In the genomic region with DNA sequence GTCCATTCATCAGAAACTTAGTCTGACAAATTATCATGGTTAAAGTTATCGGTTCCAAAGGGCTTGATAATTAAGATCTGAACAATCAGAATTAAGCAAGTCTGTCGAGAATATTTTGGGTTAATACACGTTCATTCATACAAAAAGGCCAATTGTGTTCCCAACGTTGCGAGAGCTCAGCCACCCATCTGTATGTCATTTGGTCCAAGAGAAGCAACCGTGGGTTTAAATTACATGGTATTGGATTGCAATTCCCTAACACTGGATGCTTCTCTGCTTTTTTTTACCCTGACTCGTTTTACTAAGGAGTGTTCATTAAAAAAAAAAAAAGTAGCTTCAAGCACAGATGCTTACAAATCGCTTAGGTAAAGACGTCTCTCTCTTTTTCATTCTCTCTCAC, we compare ENCODE assay signal across 31 mouse cellular contexts. TPM values are rescaled to one million over a fixed set of nuclear protein-coding genes. Genes with fewer than 3 reads are reported as not detected.
DNase-seq lines count a peak whose midpoint lies in the region; ATAC-seq and TF ChIP-seq lines count a peak whose summit lies in the region.
"Had no signal": no experiment of that assay in that cellular context is flagged by ENCODE, and none has a peak within 500 bp of the region (broad histone marks: within the 10 kb centered on the region; RNA-seq: fewer than 3 reads in every experiment).

No protein-coding gene starts in this region.

- no peak for DNase-seq in forebrain, embryonic 10.5 days (ENCODE audit: extremely low spot score, low spot score)
- no peak for DNase-seq in hindbrain, embryonic 10.5 days (ENCODE audit: low spot score)
- DNase-seq in hindbrain, postnatal 0 days (ENCODE audit: low spot score) = no peak
- no peak for DNase-seq in right cerebral cortex, postnatal 36 days (ENCODE audit: low spot score in 2 of 2)
- no peak for DNase-seq in spleen, postnatal 14 days (ENCODE audit: low spot score in 2 of 2)
- DNase-seq: adrenal gland, adult 8-10 months; cerebellum, adult 8-10 months; cerebellum, postnatal 25 days; gastrocnemius, postnatal 25 days; heart, adult 18-20 months; heart, postnatal 4 days; kidney, adult 8-10 months; kidney, postnatal 4 days; liver, postnatal 0 days; lung, postnatal 4 days; midbrain, embryonic 14.5 days; thymus, postnatal 14 days had no signal

- no peaks in the 10 kb centered on the region for H3K9me3 ChIP-seq in forebrain, embryonic 10.5 days
- H3K9me3 ChIP-seq in forebrain, embryonic 16.5 days (ENCODE audit: control insufficient read depth, low read length) = no peaks in the 10 kb centered on the region
- no peaks in the 10 kb centered on the region for H3K9me3 ChIP-seq in hindbrain, embryonic 10.5 days
- H3K9me3 ChIP-seq in hindbrain, postnatal 0 days (ENCODE audit: low read length) = no peaks in the 10 kb centered on the region
- no peaks in the 10 kb centered on the region for H3K9me3 ChIP-seq in embryonic facial prominence, embryonic 13.5 days
- H3K9me3 ChIP-seq in limb, embryonic 13.5 days = no peaks in the 10 kb centered on the region
- H3K9me3 ChIP-seq: liver, embryonic 12.5 days; megakaryocyte, embryonic 14.5 days; stomach, embryonic 15.5 days had no signal

- H3K27ac ChIP-seq in forebrain, embryonic 10.5 days = peak overlapping the region; percentile 90
- no peak overlapping the region for H3K27ac ChIP-seq in forebrain, embryonic 16.5 days (ENCODE audit: low read length)
- H3K27ac ChIP-seq in hindbrain, embryonic 10.5 days = peak overlapping the region; percentile 69; the same call in 1 of the 2 replicates
- H3K27ac ChIP-seq in hindbrain, postnatal 0 days = no peak overlapping the region
- H3K27ac ChIP-seq in embryonic facial prominence, embryonic 13.5 days = 0 out of 2 replicates have a peak overlapping the region, but pooled peaks have one; percentile 55
- peak overlapping the region; percentile 48 for H3K27ac ChIP-seq in limb, embryonic 13.5 days
- H3K27ac ChIP-seq: hindbrain, embryonic 14.5 days; kidney, postnatal 0 days; liver, embryonic 12.5 days; stomach, embryonic 15.5 days had no signal

- no peak overlapping the region for H3K4me2 ChIP-seq in forebrain, embryonic 16.5 days (ENCODE audit: low read length)
- no peak overlapping the region for H3K4me2 ChIP-seq in hindbrain, postnatal 0 days (ENCODE audit: low read depth, low read length)
- 0 out of 2 replicates have a peak overlapping the region, but pooled peaks have one; percentile 23 for H3K4me2 ChIP-seq in embryonic facial prominence, embryonic 13.5 days
- H3K4me2 ChIP-seq in limb, embryonic 13.5 days (replicated peaks) = no peak overlapping the region
- H3K4me2 ChIP-seq: heart, embryonic 11.5 days; hindbrain, embryonic 14.5 days; liver, embryonic 12.5 days; stomach, embryonic 15.5 days had no signal

- no peak overlapping the region for H3K9ac ChIP-seq in forebrain, embryonic 16.5 days (replicated peaks; ENCODE audit: low read depth, low read length)
- no peak overlapping the region for H3K9ac ChIP-seq in hindbrain, postnatal 0 days (replicated peaks; ENCODE audit: low read length)
- H3K9ac ChIP-seq in embryonic facial prominence, embryonic 13.5 days = no peak overlapping the region
- no peak overlapping the region for H3K9ac ChIP-seq in limb, embryonic 13.5 days
- H3K9ac ChIP-seq: hindbrain, embryonic 14.5 days; liver, embryonic 12.5 days; liver, postnatal 0 days; stomach, embryonic 15.5 days had no signal

- ATAC-seq in forebrain, embryonic 16.5 days = no peak
- ATAC-seq in hindbrain, postnatal 0 days = no peak
- no peak for ATAC-seq in embryonic facial prominence, embryonic 13.5 days (ENCODE audit: insufficient number of reproducible peaks, insufficient read depth, low FRiP score, low TSS enrichment, low read depth)
- no peak for ATAC-seq in limb, embryonic 13.5 days (ENCODE audit: low FRiP score, low read depth)
- ATAC-seq: inflammation-experienced regulatory T-cells, adult 6 months; liver, embryonic 12.5 days; liver, postnatal 0 days; lung, postnatal 0 days had no signal

- no peaks in the 10 kb centered on the region for H3K36me3 ChIP-seq in forebrain, embryonic 10.5 days (replicated peaks)
- H3K36me3 ChIP-seq in forebrain, embryonic 16.5 days (ENCODE audit: control insufficient read depth, insufficient read depth) = no peaks in the 10 kb centered on the region
- H3K36me3 ChIP-seq in hindbrain, embryonic 10.5 days = no peaks in the 10 kb centered on the region
- no peaks in the 10 kb centered on the region for H3K36me3 ChIP-seq in hindbrain, postnatal 0 days (ENCODE audit: insufficient read depth, low read length)
- H3K36me3 ChIP-seq in embryonic facial prominence, embryonic 13.5 days = no peaks in the 10 kb centered on the region
- H3K36me3 ChIP-seq in limb, embryonic 13.5 days = no peaks in the 10 kb centered on the region
- H3K36me3 ChIP-seq: G1E; liver, embryonic 12.5 days; stomach, embryonic 15.5 days had no signal

- WGBS in forebrain, embryonic 10.5 days = 20% methylated on average over 9 of the region's 9 CpGs
- 13% methylated on average over 9 of the region's 9 CpGs for WGBS in forebrain, embryonic 16.5 days
- WGBS in hindbrain, embryonic 10.5 days = 48% methylated on average over 9 of the region's 9 CpGs
- 61% methylated on average over 9 of the region's 9 CpGs for WGBS in hindbrain, postnatal 0 days
- WGBS in embryonic facial prominence, embryonic 13.5 days = 15% methylated on average over 9 of the region's 9 CpGs
- 23% methylated on average over 9 of the region's 9 CpGs for WGBS in limb, embryonic 13.5 days

- no peak for TF ChIP-seq CTCF in hindbrain, postnatal 0 days (IDR thresholded peaks at IDR 0.05; ENCODE audit: low read depth)

- no peak overlapping the region for H3K4me3 ChIP-seq in forebrain, embryonic 10.5 days
- H3K4me3 ChIP-seq in forebrain, embryonic 16.5 days (replicated peaks; ENCODE audit: low read length) = no peak overlapping the region
- no peak overlapping the region for H3K4me3 ChIP-seq in hindbrain, embryonic 10.5 days
- no peak overlapping the region for H3K4me3 ChIP-seq in hindbrain, postnatal 0 days (ENCODE audit: low read length)
- no peak overlapping the region for H3K4me3 ChIP-seq in embryonic facial prominence, embryonic 13.5 days
- no peak overlapping the region for H3K4me3 ChIP-seq in limb, embryonic 13.5 days
- H3K4me3 ChIP-seq: erythroblast, embryonic 14.5 days; liver, embryonic 12.5 days; megakaryocyte, embryonic 14.5 days; stomach, embryonic 15.5 days had no signal

- H3K27me3 ChIP-seq in forebrain, embryonic 10.5 days (ENCODE audit: poor library complexity, severe bottlenecking) = peaks cover 6% of the 10 kb centered on the region
- no peaks in the 10 kb centered on the region for H3K27me3 ChIP-seq in forebrain, embryonic 16.5 days (replicated peaks; ENCODE audit: control insufficient read depth, insufficient read depth, low read length)
- peaks cover 5% of the 10 kb centered on the region; the same call in 1 of the 2 replicates for H3K27me3 ChIP-seq in hindbrain, embryonic 10.5 days (ENCODE audit: insufficient read depth, poor library complexity, severe bottlenecking)
- no peaks in the 10 kb centered on the region for H3K27me3 ChIP-seq in hindbrain, postnatal 0 days (ENCODE audit: insufficient read depth, low read length)
- no peaks in the 10 kb centered on the region for H3K27me3 ChIP-seq in embryonic facial prominence, embryonic 13.5 days
- no peaks in the 10 kb centered on the region for H3K27me3 ChIP-seq in limb, embryonic 13.5 days
- H3K27me3 ChIP-seq: liver, embryonic 12.5 days; stomach, embryonic 15.5 days had no signal

- H3K4me1 ChIP-seq in forebrain, embryonic 10.5 days = peaks cover 82% of the 10 kb centered on the region
- H3K4me1 ChIP-seq in forebrain, embryonic 16.5 days (replicated peaks; ENCODE audit: control insufficient read depth, insufficient read depth, low read length) = peaks cover 29% of the 10 kb centered on the region
- H3K4me1 ChIP-seq in hindbrain, embryonic 10.5 days (replicated peaks) = peaks cover 52% of the 10 kb centered on the region
- H3K4me1 ChIP-seq in hindbrain, postnatal 0 days (ENCODE audit: insufficient read depth, low read length) = peaks cover 3% of the 10 kb centered on the region; the same call in 1 of the 2 replicates
- H3K4me1 ChIP-seq in embryonic facial prominence, embryonic 13.5 days = peaks cover 77% of the 10 kb centered on the region
- H3K4me1 ChIP-seq in limb, embryonic 13.5 days = peaks cover 80% of the 10 kb centered on the region
- H3K4me1 ChIP-seq: liver, embryonic 12.5 days; megakaryocyte, embryonic 14.5 days had no signal

RNA-seq across cellular contexts. Expression of a gene that starts 45.1 kb away (rescaled TPM):
- 4.9 and 5.7 TPM in 2 replicates for polyA plus RNA-seq in forebrain, embryonic 10.5 days (2016; fragmentation: Nextera tagmentation; extraction: Ambion mirVana)
- 1.1 and 1.6 TPM in 2 replicates for polyA plus RNA-seq in forebrain, embryonic 16.5 days (2015; fragmentation: Nextera tagmentation; extraction: Ambion mirVana)
- 3.1 and 4.5 TPM in 2 replicates for polyA plus RNA-seq in hindbrain, embryonic 10.5 days (2016; fragmentation: Nextera tagmentation; extraction: Ambion mirVana)
- 5.6 and 5.7 TPM in 2 replicates for total RNA-seq in hindbrain, postnatal 0 days (2014; rRNA removed)
- 1.2 and 1.6 TPM in 2 replicates for polyA plus RNA-seq in hindbrain, postnatal 0 days (2015; fragmentation: Nextera tagmentation; extraction: Ambion mirVana)
- polyA plus RNA-seq in embryonic facial prominence, embryonic 13.5 days (2015; fragmentation: Nextera tagmentation; extraction: Ambion mirVana) = 8.5 and 10.3 TPM in 2 replicates
- 12.2 and 14.8 TPM in 2 replicates for polyA plus RNA-seq in limb, embryonic 13.5 days (2015; fragmentation: Nextera tagmentation; extraction: Ambion mirVana)
- total RNA-seq: monocyte, adult 5-6 weeks had no signal
- polyA plus RNA-seq: erythroblast, embryonic 14.5 days; G1E had no signal

Comparison
In these comparisons a context has a peak if more than half of its experiments do, and no peak if none do; other contexts are left out.
1. H3K27ac ChIP-seq: peak in forebrain, embryonic 10.5 days (single experiment), hindbrain, embryonic 10.5 days (single experiment), embryonic facial prominence, embryonic 13.5 days (single experiment) and limb, embryonic 13.5 days (single experiment); none in forebrain, embryonic 16.5 days (single experiment) and hindbrain, postnatal 0 days (single experiment).